Mouse (Mus musculus): ENCODE measurements around the gene Ankrd23. TPM values are rescaled to one million over a fixed set of nuclear protein-coding genes. Genes with fewer than 3 reads are reported as not detected.

Ankrd23 gene
- polyA plus RNA-seq, 1 experiment from 2014 or later: 18.8 TPM

- Histone ChIP-seq H3K36me3 (peaks cover 33% of the 10 kb centered on the region), H3K4me1 (no peaks in the 10 kb centered on the region), H3K9ac (no peak overlapping the region), H3K27me3 (no peaks in the 10 kb centered on the region), H3K27ac (no peak overlapping the region), H3K9me3 (replicated peaks) (no peaks in the 10 kb centered on the region), H3K4me2 (replicated peaks) (no peak overlapping the region), H3K4me3 (no peak overlapping the region)
- ATAC-seq (ENCODE audit: low FRiP score): no peak
- 95% methylated on average over 4 of the region's 4 CpGs for WGBS
Measured at GRCm38 (mm10) chr1:36538727-36539126, 2.0 kb upstream of the Ankrd23 start.

DNA sequence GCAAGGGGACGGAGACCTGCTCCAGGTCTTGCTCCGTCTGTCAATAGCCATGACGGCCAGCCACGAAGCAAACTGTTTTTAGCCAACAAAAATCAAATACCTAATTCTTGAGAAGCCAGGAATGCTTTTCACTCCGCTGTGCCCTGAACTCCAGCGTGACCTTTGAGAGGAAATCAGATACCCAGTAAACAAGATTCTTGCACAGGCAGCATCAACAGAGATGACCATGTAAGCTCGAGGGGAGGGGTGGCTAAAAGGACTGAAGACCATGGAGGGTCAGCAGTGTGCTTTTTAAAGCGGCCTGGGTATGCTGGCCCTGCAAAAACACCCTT, 320 bp downstream of the Ankrd23 start:
- Histone ChIP-seq H3K27me3 (no peaks in the 10 kb centered on the region), H3K4me2 (replicated peaks) (no peak overlapping the region), H3K4me1 (no peaks in the 10 kb centered on the region), H3K9ac (no peak overlapping the region), H3K27ac (no peak overlapping the region), H3K4me3 (no peak overlapping the region), H3K36me3 (peaks cover 28% of the 10 kb centered on the region), H3K9me3 (replicated peaks) (no peaks in the 10 kb centered on the region)
- 70% methylated on average over 8 of the region's 8 CpGs for WGBS
- ATAC-seq (ENCODE audit: low FRiP score): no peak

DNA sequence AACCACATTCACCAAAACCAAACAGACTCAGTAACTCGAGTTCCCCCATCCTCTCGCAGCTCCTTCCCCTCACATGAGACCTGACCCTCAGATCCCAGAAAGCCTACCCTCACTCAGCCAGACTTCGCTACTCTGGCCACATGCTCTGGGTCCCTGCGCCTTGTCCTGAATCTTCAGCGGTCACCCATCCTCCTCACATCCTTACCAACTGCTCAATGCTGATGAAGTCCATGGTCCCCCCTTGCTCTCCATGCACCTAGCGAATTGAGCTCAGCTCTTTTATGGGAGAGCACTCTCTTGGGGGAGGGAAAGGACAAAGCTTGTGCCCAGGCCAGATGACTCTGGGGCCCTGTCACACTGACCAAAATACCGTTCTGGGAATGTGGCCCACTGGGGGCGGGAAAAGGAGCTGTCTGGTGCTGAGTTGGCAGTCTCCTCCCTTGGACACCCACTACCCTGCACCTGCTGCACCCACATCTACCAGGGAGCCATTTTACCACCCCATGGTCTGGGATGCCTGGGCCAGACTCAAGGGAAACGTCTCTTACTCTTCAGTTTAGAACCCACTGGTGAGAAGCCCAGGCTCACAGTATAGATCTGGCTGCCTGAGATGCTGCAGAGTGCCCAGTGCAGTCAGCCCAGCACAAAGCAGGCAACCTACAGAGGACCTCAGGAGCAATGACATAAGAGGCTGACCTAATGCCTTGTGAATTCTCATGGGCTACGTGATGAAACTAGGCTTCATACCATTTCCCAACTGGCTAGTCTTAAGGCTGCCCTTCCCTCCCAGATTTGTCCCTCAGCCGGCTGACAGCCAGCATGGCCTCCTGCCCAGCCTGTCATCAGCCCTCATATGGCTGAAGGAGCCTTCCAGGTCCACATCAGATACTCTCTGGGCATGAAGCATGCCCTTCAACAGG, 946 bp downstream of the Ankrd23 start:
- Histone ChIP-seq H3K9me3 (replicated peaks) (no peaks in the 10 kb centered on the region), H3K4me2 (replicated peaks) (no peak overlapping the region), H3K27ac (no peak overlapping the region), H3K36me3 (peaks cover 30% of the 10 kb centered on the region), H3K27me3 (no peaks in the 10 kb centered on the region), H3K4me3 (no peak overlapping the region), H3K9ac (no peak overlapping the region), H3K4me1 (no peaks in the 10 kb centered on the region)
- WGBS: 82% methylated on average over 11 of the region's 11 CpGs
- no peak for ATAC-seq (ENCODE audit: low FRiP score)

DNA sequence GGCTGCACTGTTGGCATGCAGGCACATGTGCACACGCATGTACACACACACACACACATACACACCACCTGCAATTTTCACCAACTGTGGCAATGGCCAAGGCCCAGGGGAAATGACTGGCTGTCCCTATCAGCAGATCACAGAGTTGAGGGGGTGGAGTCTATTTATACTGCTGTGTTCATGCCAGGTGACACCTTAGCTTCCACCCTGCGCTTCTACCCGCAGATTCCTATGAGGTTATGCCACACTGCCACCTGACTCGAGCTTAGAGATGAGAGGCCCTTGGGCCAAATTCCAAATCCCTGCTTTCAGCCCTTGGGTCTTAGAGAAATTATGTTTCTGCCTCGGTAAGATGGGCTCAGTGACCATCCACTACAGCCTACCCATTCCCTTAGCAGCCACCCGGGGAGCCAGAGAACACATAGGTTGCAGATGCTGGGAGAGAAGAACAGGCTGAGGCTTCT, 2.1 kb downstream of the Ankrd23 start:
- Histone ChIP-seq H3K4me3 (no peak overlapping the region), H3K9me3 (replicated peaks) (no peaks in the 10 kb centered on the region), H3K36me3 (peaks cover 19% of the 10 kb centered on the region; the same call in 1 of the 2 replicates), H3K4me1 (peaks cover 3% of the 10 kb centered on the region; the same call in 1 of the 2 replicates), H3K4me2 (replicated peaks) (no peak overlapping the region), H3K27ac (no peak overlapping the region), H3K27me3 (no peaks in the 10 kb centered on the region), H3K9ac (no peak overlapping the region)
- WGBS: 82% methylated on average over 6 of the region's 6 CpGs
- ATAC-seq (ENCODE audit: low FRiP score): no peak

DNA sequence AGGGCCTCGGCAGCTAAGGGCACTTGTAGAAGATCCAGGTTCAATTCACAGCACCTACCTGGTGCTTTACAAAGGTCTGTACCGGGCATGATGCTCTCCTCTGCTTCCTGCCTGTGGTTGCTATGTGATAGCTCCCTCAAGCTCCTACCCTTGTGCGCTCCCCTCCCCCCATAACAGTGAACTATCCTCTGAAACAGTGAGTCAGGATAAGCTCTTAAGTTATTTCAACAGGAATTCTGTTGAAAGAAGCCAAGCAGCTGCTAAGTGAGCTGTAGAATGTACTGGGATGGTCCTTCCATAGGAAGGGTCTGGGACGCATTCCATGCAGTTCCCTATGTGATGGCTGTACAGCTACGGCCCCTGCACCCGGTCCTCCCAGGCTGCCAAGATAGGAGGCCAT, 3.1 kb downstream of the Ankrd23 start:
- H3K27ac ChIP-seq: no peak overlapping the region
- H3K36me3 ChIP-seq: 0 out of 2 replicates have a peak, but pooled peaks cover 10% of the 10 kb centered on the region
- WGBS: 86% methylated on average over 6 of the region's 6 CpGs
- H3K27me3 ChIP-seq: no peaks in the 10 kb centered on the region
- H3K4me2 ChIP-seq (replicated peaks): no peak overlapping the region
- H3K9me3 ChIP-seq (replicated peaks): no peaks in the 10 kb centered on the region
- H3K4me1 ChIP-seq: peaks cover 3% of the 10 kb centered on the region; the same call in 1 of the 2 replicates
- no peak for ATAC-seq (ENCODE audit: low FRiP score)
- no peak overlapping the region for H3K9ac ChIP-seq
- H3K4me3 ChIP-seq: no peak overlapping the region

DNA sequence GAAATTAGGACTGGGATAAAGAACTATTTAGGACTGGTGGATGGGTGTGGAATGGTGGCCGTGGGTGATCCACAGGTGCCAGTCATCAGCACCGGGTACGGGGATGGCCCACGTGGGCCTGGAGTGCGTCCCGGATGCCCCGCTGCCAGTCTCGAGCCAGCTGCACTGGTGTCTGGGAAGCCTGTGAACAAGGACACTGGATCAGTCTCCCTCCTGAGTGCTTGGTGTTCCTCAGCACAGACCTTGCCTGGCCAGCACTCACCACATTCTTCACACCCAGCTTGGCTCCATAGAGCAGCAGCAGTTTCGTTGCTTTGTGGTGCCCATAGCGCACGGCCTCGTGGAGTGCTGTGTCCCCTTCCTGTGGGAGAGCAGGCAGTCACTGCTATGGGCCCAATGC, 5.2 kb downstream of the Ankrd23 start:
- Histone ChIP-seq H3K9ac (no peak overlapping the region), H3K9me3 (replicated peaks) (no peaks in the 10 kb centered on the region)
- WGBS: 89% methylated on average over 12 of the region's 12 CpGs

GRCm38 (mm10) chr1:36530962-36531361, 5.7 kb downstream of the Ankrd23 start:
- peaks cover 3% of the 10 kb centered on the region; the same call in 1 of the 2 replicates for H3K4me1 ChIP-seq
- H3K27me3 ChIP-seq: no peaks in the 10 kb centered on the region
- no peak overlapping the region for H3K4me3 ChIP-seq
- no peak overlapping the region for H3K27ac ChIP-seq
- H3K9ac ChIP-seq: 0 out of 2 replicates have a peak overlapping the region, but pooled peaks have one; percentile 19
- H3K4me2 ChIP-seq (replicated peaks): no peak overlapping the region
- H3K36me3 ChIP-seq: peaks cover 20% of the 10 kb centered on the region
- no peaks in the 10 kb centered on the region for H3K9me3 ChIP-seq (replicated peaks)
- WGBS: 93% methylated on average over 7 of the region's 7 CpGs
- no peak for ATAC-seq (ENCODE audit: low FRiP score)

More for the DNA sequence above, 5.2 kb downstream of the Ankrd23 start:
- no peak for ATAC-seq (ENCODE audit: low FRiP score)
- H3K4me3 ChIP-seq: no peak overlapping the region
- no peaks in the 10 kb centered on the region for H3K27me3 ChIP-seq
- no peak overlapping the region for H3K27ac ChIP-seq
- no peak overlapping the region for H3K4me2 ChIP-seq (replicated peaks)
- H3K36me3 ChIP-seq: 0 out of 2 replicates have a peak, but pooled peaks cover 16% of the 10 kb centered on the region
- H3K4me1 ChIP-seq: peaks cover 3% of the 10 kb centered on the region; the same call in 1 of the 2 replicates

GRCm38 (mm10) chr1:36530485-36530884, 6.2 kb downstream of the Ankrd23 start:
- Histone ChIP-seq H3K4me3 (no peak overlapping the region), H3K9ac (peak overlapping the region; percentile 19; the same call in 1 of the 2 replicates), H3K4me2 (replicated peaks) (no peak overlapping the region), H3K9me3 (replicated peaks) (no peaks in the 10 kb centered on the region), H3K4me1 (peaks cover 3% of the 10 kb centered on the region; the same call in 1 of the 2 replicates), H3K36me3 (peaks cover 25% of the 10 kb centered on the region), H3K27me3 (no peaks in the 10 kb centered on the region), H3K27ac (no peak overlapping the region)
- no peak for ATAC-seq (ENCODE audit: low FRiP score)
- WGBS: 76% methylated on average over 8 of the region's 8 CpGs

DNA sequence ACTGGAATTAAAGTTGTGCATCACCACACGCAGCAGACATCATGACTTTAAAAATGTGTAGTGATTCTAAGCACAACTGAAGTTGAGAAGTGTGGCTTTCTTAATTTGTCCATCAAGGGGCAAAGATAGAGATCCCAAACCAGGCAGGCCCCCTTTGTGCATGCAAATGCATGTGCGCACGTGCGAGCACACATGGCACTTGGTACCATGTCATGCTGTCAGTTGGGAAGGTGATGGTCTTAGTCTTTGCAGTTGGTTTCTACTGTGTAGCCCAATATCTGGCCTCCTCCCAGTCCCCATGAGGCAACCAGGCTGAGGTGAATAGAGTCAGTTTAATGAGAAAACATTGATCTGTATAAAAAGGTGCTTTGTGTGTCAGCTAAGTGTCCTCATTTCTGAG, 6.8 kb downstream of the Ankrd23 start:
- Histone ChIP-seq H3K27ac (no peak overlapping the region), H3K36me3 (peaks cover 31% of the 10 kb centered on the region), H3K9me3 (replicated peaks) (no peaks in the 10 kb centered on the region), H3K9ac (no peak overlapping the region), H3K27me3 (no peaks in the 10 kb centered on the region), H3K4me3 (no peak overlapping the region), H3K4me2 (replicated peaks) (no peak overlapping the region), H3K4me1 (peaks cover 3% of the 10 kb centered on the region; the same call in 1 of the 2 replicates)
- 96% methylated on average over 4 of the region's 4 CpGs for WGBS
- ATAC-seq (ENCODE audit: low FRiP score): no peak

- WGBS: 93% methylated on average over 4 of the region's 4 CpGs
- no peaks in the 10 kb centered on the region for H3K27me3 ChIP-seq
- no peaks in the 10 kb centered on the region for H3K9me3 ChIP-seq (replicated peaks)
- H3K27ac ChIP-seq: no peak overlapping the region
- no peak overlapping the region for H3K4me2 ChIP-seq (replicated peaks)
- no peak for ATAC-seq (ENCODE audit: low FRiP score)
- H3K4me1 ChIP-seq: peaks cover 3% of the 10 kb centered on the region; the same call in 1 of the 2 replicates
- peaks cover 37% of the 10 kb centered on the region for H3K36me3 ChIP-seq
- H3K9ac ChIP-seq: no peak overlapping the region
- H3K4me3 ChIP-seq: no peak overlapping the region
Measured at GRCm38 (mm10) chr1:36529274-36529673, 7.4 kb downstream of the Ankrd23 start.

DNA sequence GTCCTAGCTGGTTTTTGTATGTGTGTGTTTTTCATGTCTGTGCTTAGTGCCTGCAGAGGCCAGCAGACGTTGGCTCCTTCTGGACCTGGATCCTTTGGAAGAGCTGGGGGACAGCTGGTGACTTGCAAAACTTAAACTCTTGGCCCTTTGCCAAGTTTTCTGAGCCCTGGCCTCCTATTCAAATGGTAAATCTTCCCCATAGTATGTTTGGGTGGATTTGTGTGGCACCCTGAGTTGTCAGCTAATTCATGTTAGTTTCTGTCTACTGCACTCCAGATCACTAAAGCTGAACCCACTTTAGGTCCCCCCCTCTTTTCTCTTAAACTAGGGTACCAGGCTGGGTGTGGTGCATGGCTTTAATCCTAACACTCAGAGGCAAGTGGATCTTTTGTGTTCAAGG, 8.3 kb downstream of the Ankrd23 start:
- no peak overlapping the region for H3K9ac ChIP-seq
- WGBS: 21% methylated on average over 1 of the region's 1 CpGs
- no peak overlapping the region for H3K4me3 ChIP-seq
- no peaks in the 10 kb centered on the region for H3K27me3 ChIP-seq
- H3K9me3 ChIP-seq (replicated peaks): no peaks in the 10 kb centered on the region
- peaks cover 46% of the 10 kb centered on the region for H3K36me3 ChIP-seq
- H3K4me1 ChIP-seq: peaks cover 3% of the 10 kb centered on the region; the same call in 1 of the 2 replicates
- no peak overlapping the region for H3K4me2 ChIP-seq (replicated peaks)
- peak overlapping the region; percentile 40 for H3K27ac ChIP-seq
- peak; percentile 39 for ATAC-seq (ENCODE audit: low FRiP score)

DNA sequence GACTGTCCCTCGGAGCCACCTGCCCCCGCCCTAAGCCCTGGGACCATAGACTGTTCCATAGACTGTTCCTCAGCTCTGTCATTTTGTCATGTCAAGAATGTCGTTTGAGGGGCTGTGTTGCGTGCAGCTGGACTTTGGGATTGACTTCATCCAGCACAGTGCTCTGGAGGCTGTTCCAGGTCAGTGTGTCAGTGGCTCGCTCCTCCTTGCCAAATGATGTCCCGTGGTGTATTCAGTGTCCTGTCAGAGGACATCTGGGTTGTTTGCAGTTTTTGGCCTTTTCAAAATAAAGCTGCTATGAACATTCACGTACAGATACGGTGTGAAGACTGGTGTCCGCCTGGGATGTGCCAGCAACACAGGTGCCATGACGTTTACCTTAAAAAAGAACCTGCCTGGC, 9.8 kb downstream of the Ankrd23 start:
- Histone ChIP-seq H3K36me3 (peaks cover 60% of the 10 kb centered on the region), H3K27me3 (no peaks in the 10 kb centered on the region), H3K4me2 (replicated peaks) (no peak overlapping the region), H3K4me3 (no peak overlapping the region), H3K4me1 (peaks cover 6% of the 10 kb centered on the region; the same call in 1 of the 2 replicates), H3K9me3 (replicated peaks) (no peaks in the 10 kb centered on the region), H3K27ac (no peak overlapping the region), H3K9ac (no peak overlapping the region)
- WGBS: 93% methylated on average over 10 of the region's 10 CpGs
- no peak for ATAC-seq (ENCODE audit: low FRiP score)

Data from hindbrain, embryonic 12.5 days (tissue).